Mouse (Mus musculus): Measurements from ENCODE around the gene Erg28. TPM values are rescaled to one million over a fixed set of nuclear protein-coding genes. Genes with fewer than 3 reads are reported as not detected.

Gene Erg28
- polyA plus RNA-seq, 1 experiment, result 44.4 TPM

- H3K4me1 ChIP-seq (replicated peaks; ENCODE audit: control insufficient read depth, insufficient read depth, low read length), result no peaks in the 10 kb centered on the region
- H3K4me3 ChIP-seq (ENCODE audit: control insufficient read depth, insufficient read depth, low read length), result no peak overlapping the region
- no peak overlapping the region for H3K27ac ChIP-seq (ENCODE audit: control insufficient read depth, insufficient read depth, low read length)
- H3K36me3 ChIP-seq (ENCODE audit: control insufficient read depth, insufficient read depth, low read length), result no peaks in the 10 kb centered on the region
- no peak for TF ChIP-seq POLR2A (IDR thresholded peaks at IDR 0.05; ENCODE audit: control insufficient read depth, extremely low read depth, insufficient read depth, low read length, poor library complexity)
- TF ChIP-seq CTCF (IDR thresholded peaks at IDR 0.05; ENCODE audit: borderline replicate concordance, control insufficient read depth, extremely low read depth, insufficient read depth, low read length, poor library complexity), result no peak
- no peaks in the 10 kb centered on the region for H3K27me3 ChIP-seq (ENCODE audit: control insufficient read depth, insufficient read depth, low read length)
- DNase-seq, result no peak
- WGBS, result 89% methylated on average over 3 of the region's 3 CpGs
Measured at GRCm38 (mm10) chr12:85859511-85860189, 35.3 kb upstream of the Erg28 start.

GRCm38 (mm10) chr12:85859111-85859510 lies 34.8 kb upstream of the Erg28 start:
- no peak overlapping the region for H3K4me3 ChIP-seq (ENCODE audit: control insufficient read depth, insufficient read depth, low read length)
- H3K27ac ChIP-seq (ENCODE audit: control insufficient read depth, insufficient read depth, low read length), result no peak overlapping the region
- no peaks in the 10 kb centered on the region for H3K27me3 ChIP-seq (ENCODE audit: control insufficient read depth, insufficient read depth, low read length)
- no peaks in the 10 kb centered on the region for H3K4me1 ChIP-seq (replicated peaks; ENCODE audit: control insufficient read depth, insufficient read depth, low read length)
- WGBS, result 92% methylated on average over 3 of the region's 3 CpGs
- no peak for DNase-seq
- TF ChIP-seq POLR2A (IDR thresholded peaks at IDR 0.05; ENCODE audit: control insufficient read depth, extremely low read depth, insufficient read depth, low read length, poor library complexity) (no peak), CTCF (IDR thresholded peaks at IDR 0.05; ENCODE audit: borderline replicate concordance, control insufficient read depth, extremely low read depth, insufficient read depth, low read length, poor library complexity) (no peak)
- H3K36me3 ChIP-seq (ENCODE audit: control insufficient read depth, insufficient read depth, low read length), result no peaks in the 10 kb centered on the region

DNA sequence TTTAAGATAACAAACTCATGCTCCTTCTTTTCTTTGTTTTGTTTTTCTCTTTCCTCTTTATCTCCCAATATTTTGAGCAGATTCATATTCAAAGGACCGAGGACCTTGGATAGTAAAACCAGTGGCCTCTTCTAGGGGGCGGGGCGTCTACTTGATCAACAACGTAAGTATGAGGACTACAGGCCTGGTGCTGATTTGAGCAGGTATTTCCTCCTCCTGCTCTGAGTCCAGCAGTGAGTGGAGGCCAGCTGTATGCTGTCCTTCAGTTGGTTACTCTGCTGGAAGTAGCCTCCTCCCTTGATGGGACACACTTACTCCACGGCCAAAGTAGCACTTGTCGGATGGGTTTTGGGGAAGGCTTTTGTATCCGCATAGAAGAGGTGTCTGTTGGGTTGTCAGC lies 33.0 kb upstream of the Erg28 start:
- no peaks in the 10 kb centered on the region for H3K27me3 ChIP-seq (ENCODE audit: control insufficient read depth, insufficient read depth, low read length)
- TF ChIP-seq POLR2A (IDR thresholded peaks at IDR 0.05; ENCODE audit: control insufficient read depth, extremely low read depth, insufficient read depth, low read length, poor library complexity) (no peak), CTCF (IDR thresholded peaks at IDR 0.05; ENCODE audit: borderline replicate concordance, control insufficient read depth, extremely low read depth, insufficient read depth, low read length, poor library complexity) (no peak)
- no peak overlapping the region for H3K27ac ChIP-seq (ENCODE audit: control insufficient read depth, insufficient read depth, low read length)
- no peaks in the 10 kb centered on the region for H3K36me3 ChIP-seq (ENCODE audit: control insufficient read depth, insufficient read depth, low read length)
- WGBS, result 98% methylated on average over 7 of the region's 7 CpGs
- no peaks in the 10 kb centered on the region for H3K4me1 ChIP-seq (replicated peaks; ENCODE audit: control insufficient read depth, insufficient read depth, low read length)
- no peak overlapping the region for H3K4me3 ChIP-seq (ENCODE audit: control insufficient read depth, insufficient read depth, low read length)
- no peak for DNase-seq

DNA sequence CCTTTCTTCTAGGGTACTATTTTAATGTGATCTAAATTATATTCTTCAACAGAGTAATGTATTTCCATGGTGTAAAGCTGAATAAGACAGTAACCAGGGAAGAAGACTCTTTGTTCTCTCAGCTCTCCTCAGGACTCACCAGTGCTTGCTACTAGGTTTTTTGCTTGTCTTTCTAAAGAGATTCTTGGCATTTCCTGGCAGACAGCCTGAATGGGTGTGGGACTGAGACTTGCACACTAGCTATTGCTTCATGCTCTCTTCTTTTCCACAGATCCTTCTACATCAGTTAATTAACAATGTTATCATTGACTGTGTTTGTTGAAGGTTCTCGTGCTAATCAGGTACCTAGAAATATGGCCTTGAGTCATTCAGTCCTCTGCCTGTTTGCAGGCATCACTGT lies 29.9 kb upstream of the Erg28 start:
- no peak for DNase-seq
- no peak overlapping the region for H3K27ac ChIP-seq (ENCODE audit: control insufficient read depth, insufficient read depth, low read length)
- no peak for TF ChIP-seq CTCF (IDR thresholded peaks at IDR 0.05; ENCODE audit: borderline replicate concordance, control insufficient read depth, extremely low read depth, insufficient read depth, low read length, poor library complexity)
- TF ChIP-seq POLR2A (IDR thresholded peaks at IDR 0.05; ENCODE audit: control insufficient read depth, extremely low read depth, insufficient read depth, low read length, poor library complexity), result no peak
- H3K27me3 ChIP-seq (ENCODE audit: control insufficient read depth, insufficient read depth, low read length), result no peaks in the 10 kb centered on the region
- H3K4me3 ChIP-seq (ENCODE audit: control insufficient read depth, insufficient read depth, low read length), result no peak overlapping the region
- 100% methylated on average over 1 of the region's 1 CpGs for WGBS
- no peaks in the 10 kb centered on the region for H3K4me1 ChIP-seq (replicated peaks; ENCODE audit: control insufficient read depth, insufficient read depth, low read length)
- H3K36me3 ChIP-seq (ENCODE audit: control insufficient read depth, insufficient read depth, low read length), result no peaks in the 10 kb centered on the region; the same call in none of the 2 replicates

DNA sequence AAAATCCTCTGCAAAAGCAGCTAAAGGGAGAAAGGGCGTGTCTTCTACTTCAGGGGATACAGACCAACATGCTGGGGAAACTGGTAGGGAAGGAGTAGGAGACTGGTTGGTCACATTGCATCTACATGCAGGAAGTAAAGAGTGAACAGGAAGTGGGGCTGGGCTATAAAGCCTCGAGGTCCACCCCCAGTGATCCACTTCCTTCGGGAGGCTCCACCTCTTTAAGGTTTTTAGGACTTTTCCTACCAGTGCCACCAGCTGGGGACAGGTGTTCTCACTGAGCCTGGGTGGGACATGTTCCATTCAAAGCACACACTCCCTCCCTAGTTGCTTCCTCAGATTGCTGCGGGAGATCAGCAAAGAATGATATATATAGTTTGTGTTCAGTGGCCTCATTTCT lies 29.5 kb upstream of the Erg28 start:
- Histone ChIP-seq H3K27me3 (ENCODE audit: control insufficient read depth, insufficient read depth, low read length) (no peaks in the 10 kb centered on the region), H3K36me3 (ENCODE audit: control insufficient read depth, insufficient read depth, low read length) (no peaks in the 10 kb centered on the region; the same call in none of the 2 replicates), H3K4me3 (ENCODE audit: control insufficient read depth, insufficient read depth, low read length) (no peak overlapping the region), H3K27ac (ENCODE audit: control insufficient read depth, insufficient read depth, low read length) (no peak overlapping the region), H3K4me1 (replicated peaks; ENCODE audit: control insufficient read depth, insufficient read depth, low read length) (no peaks in the 10 kb centered on the region)
- WGBS, result 88% methylated on average over 4 of the region's 4 CpGs
- TF ChIP-seq CTCF (IDR thresholded peaks at IDR 0.05; ENCODE audit: borderline replicate concordance, control insufficient read depth, extremely low read depth, insufficient read depth, low read length, poor library complexity) (no peak), POLR2A (IDR thresholded peaks at IDR 0.05; ENCODE audit: control insufficient read depth, extremely low read depth, insufficient read depth, low read length, poor library complexity) (no peak)
- DNase-seq, result no peak

- Histone ChIP-seq H3K4me1 (replicated peaks; ENCODE audit: control insufficient read depth, insufficient read depth, low read length) (no peaks in the 10 kb centered on the region), H3K36me3 (ENCODE audit: control insufficient read depth, insufficient read depth, low read length) (peaks cover 3% of the 10 kb centered on the region), H3K27ac (ENCODE audit: control insufficient read depth, insufficient read depth, low read length) (no peak overlapping the region), H3K4me3 (ENCODE audit: control insufficient read depth, insufficient read depth, low read length) (no peak overlapping the region), H3K27me3 (ENCODE audit: control insufficient read depth, insufficient read depth, low read length) (no peaks in the 10 kb centered on the region)
- WGBS, result 96% methylated on average over 8 of the region's 8 CpGs
- TF ChIP-seq CTCF (IDR thresholded peaks at IDR 0.05; ENCODE audit: borderline replicate concordance, control insufficient read depth, extremely low read depth, insufficient read depth, low read length, poor library complexity) (no peak), POLR2A (IDR thresholded peaks at IDR 0.05; ENCODE audit: control insufficient read depth, extremely low read depth, insufficient read depth, low read length, poor library complexity) (no peak)
- no peak for DNase-seq
Measured at GRCm38 (mm10) chr12:85850661-85851060, 26.3 kb upstream of the Erg28 start.

Measured in thymus, adult 2 months (tissue).